Mouse (Mus musculus) thymus, adult 2 months (tissue): ENCODE results near the gene Rhoc. TPM values are rescaled to one million over a fixed set of nuclear protein-coding genes. Genes with fewer than 3 reads are reported as not detected.

Experiments used
- DNase-seq: peaks from one replicate; pipeline ENCODE4 v3.0.0; 2021
- H3K27ac ChIP-seq: fragments of 200-500 bp; 2 replicates; pipeline ENCODE4 v1.5.1; 2012; ENCODE audit warnings: low read length, control low read depth; ENCODE audit not compliant: control insufficient read depth, insufficient read depth
- H3K27me3 ChIP-seq: fragments of 200-500 bp; 2 replicates; pipeline ENCODE4 v1.6.1; 2012; ENCODE audit warnings: mild to moderate bottlenecking, low read length, moderate library complexity, mixed read lengths; ENCODE audit not compliant: control insufficient read depth, insufficient read depth
- H3K36me3 ChIP-seq: fragments of 200-500 bp; 2 replicates; pipeline ENCODE4 v1.6.1; 2012; ENCODE audit warnings: mild to moderate bottlenecking, low read length, moderate library complexity; ENCODE audit not compliant: control insufficient read depth, insufficient read depth
- H3K4me1 ChIP-seq: fragments of 200-500 bp; replicated peaks from 2 replicates; pipeline ENCODE4 v1.6.1; 2012; ENCODE audit warnings: low read length; ENCODE audit not compliant: control insufficient read depth, insufficient read depth
- H3K4me3 ChIP-seq: fragments of 200-500 bp; 2 replicates; pipeline ENCODE4 v1.5.1; 2012; ENCODE audit warnings: mild to moderate bottlenecking, low read length, control low read depth, moderate library complexity; ENCODE audit not compliant: control insufficient read depth, insufficient read depth
- CTCF ChIP-seq: fragments of 200-500 bp; IDR thresholded peaks from 2 replicates; pipeline ENCODE4 v1.5.1; 2012; ENCODE audit warnings: mild to moderate bottlenecking, control low read depth, low read length, moderate library complexity, borderline replicate concordance; ENCODE audit not compliant: control insufficient read depth, poor library complexity, insufficient read depth; ENCODE audit errors: extremely low read depth
- POLR2A ChIP-seq: fragments of 200-500 bp; IDR thresholded peaks from 2 replicates; pipeline ENCODE4 v1.6.1; 2012; ENCODE audit warnings: mild to moderate bottlenecking, low read length, control low read depth, moderate library complexity; ENCODE audit not compliant: control insufficient read depth, poor library complexity, insufficient read depth; ENCODE audit errors: extremely low read depth
- WGBS: fragments of 180-500 bp; shearing (Covaris S2); methylation state at CpG from one replicate; pipeline ENCODE4 v1.1.7; 2018; 5-methylcytosine and 5-hydroxymethylcytosine counted together
- polyA plus RNA-seq: library from polyadenylated mRNA; depleted of rRNA; stranded (reverse); fragments of >200 nt; gene quantifications from 2 replicates; pipeline ENCODE4 v1.2.3, GENCODE M21; 2012; rRNA removed

The Rhoc gene
- polyA plus RNA-seq, 1 experiment = 23.5 TPM

DNA sequence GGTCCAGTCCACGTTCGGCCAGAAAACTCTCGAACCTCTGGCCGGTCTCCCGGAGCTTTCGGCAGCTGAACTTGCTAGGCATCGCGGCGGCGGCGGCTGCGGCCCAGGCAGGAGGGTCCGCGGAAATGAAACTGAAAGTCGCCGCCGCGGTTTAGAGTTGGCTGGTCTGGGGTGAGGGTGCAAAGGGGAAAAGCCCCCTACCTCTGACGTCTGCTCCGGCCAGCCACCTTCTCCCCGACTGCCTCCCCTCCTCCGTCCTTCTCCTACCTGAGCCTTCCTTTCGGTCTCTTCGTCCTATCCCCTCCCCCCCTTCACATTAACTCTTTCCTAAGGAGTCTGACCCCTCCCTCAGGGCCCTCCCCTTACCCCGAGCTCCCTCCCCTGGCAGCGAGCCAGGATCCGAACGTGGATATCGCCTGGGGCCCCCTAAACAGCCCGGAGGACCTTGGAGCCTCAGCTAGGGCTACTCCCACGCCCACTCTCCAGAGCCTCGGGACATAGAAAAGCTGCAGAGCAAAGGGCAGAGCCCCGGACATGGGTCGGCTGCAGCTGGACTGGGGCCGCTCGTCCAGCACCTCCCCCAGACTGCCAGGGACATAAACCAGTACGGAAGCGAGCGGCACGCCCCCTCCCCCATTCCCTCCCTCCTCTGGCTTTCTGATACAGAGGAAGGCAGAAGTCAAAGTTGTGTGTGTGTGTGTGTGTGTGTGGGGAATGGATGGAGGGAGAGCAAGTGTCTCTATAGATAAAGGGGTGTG lies 30.0 kb downstream of the Rhoc start, which contains the start of gene Mov10:
TSS of gene Mov10 (minus strand) at position 573 of the 758 bp plus-strand sequence.
- H3K4me3 ChIP-seq = peak within 1 kb of the TSS; percentile 99
- peak within 1 kb of the TSS; percentile 56; the same call in 1 of the 2 replicates for H3K27ac ChIP-seq
- H3K36me3 ChIP-seq = peaks cover 8% of the 10 kb centered on the region
- WGBS = under 1% methylated on average over 40 of the region's 40 CpGs
- TF ChIP-seq POLR2A (0 out of 2 replicates have a peak, but pooled peaks have one; percentile 17), CTCF (no peak)
- peaks cover 4% of the 10 kb centered on the region; the same call in 1 of the 2 replicates for H3K4me1 ChIP-seq
- H3K27me3 ChIP-seq = no peaks in the 10 kb centered on the region
- DNase-seq = peak; percentile 74

DNA sequence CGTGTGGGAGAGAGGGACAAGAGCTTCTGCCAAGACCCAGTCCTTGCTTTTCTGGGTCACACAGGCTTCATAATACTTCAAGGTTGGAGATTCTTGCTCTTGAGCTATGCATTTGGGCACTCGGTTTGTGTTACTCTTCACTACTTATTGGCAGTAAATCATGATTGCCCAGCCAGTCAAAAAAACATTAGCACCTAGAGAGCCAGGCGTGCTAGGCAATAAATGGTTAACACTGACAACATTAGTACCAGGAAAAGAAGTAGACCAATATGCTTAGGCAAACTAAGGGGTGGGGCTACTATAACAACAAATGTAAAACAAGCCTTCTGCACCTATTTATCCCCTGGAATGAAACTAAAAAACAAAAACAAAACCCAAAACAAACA lies 30.6 kb downstream of the Rhoc start:
- H3K4me1 ChIP-seq = peaks cover 4% of the 10 kb centered on the region; the same call in 1 of the 2 replicates
- peak overlapping the region; percentile 99 for H3K4me3 ChIP-seq
- peaks cover 8% of the 10 kb centered on the region for H3K36me3 ChIP-seq
- WGBS = 13% methylated on average over 3 of the region's 3 CpGs
- DNase-seq = no peak
- H3K27ac ChIP-seq = no peak overlapping the region
- H3K27me3 ChIP-seq = no peaks in the 10 kb centered on the region
- TF ChIP-seq POLR2A = no peak
- no peak for TF ChIP-seq CTCF

DNA sequence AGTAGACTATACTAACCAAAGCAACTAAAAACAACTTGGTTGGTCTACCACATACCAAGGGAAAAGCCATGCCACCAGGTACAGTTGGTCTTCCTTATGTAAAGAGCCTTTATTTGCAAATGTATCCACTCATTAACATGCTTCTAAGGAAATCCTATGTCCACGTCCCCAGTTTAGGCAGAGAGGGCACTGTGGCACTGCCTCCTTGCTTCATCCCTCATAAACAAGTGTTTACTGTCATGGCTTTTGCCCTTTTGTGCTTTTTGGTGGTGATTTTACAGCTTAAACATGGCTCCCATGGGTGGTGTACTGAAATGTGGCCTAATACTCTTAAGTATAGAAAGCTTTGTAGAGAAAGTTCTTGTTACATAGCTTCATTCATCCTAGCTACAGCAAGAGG lies 32.3 kb downstream of the Rhoc start:
- Histone ChIP-seq H3K27ac (no peak overlapping the region), H3K27me3 (no peaks in the 10 kb centered on the region), H3K36me3 (peaks cover 15% of the 10 kb centered on the region), H3K4me1 (peaks cover 4% of the 10 kb centered on the region; the same call in 1 of the 2 replicates), H3K4me3 (no peak overlapping the region)
- no peak for DNase-seq
- TF ChIP-seq CTCF (no peak), POLR2A (no peak)
- 86% methylated on average over 1 of the region's 1 CpGs for WGBS

DNA sequence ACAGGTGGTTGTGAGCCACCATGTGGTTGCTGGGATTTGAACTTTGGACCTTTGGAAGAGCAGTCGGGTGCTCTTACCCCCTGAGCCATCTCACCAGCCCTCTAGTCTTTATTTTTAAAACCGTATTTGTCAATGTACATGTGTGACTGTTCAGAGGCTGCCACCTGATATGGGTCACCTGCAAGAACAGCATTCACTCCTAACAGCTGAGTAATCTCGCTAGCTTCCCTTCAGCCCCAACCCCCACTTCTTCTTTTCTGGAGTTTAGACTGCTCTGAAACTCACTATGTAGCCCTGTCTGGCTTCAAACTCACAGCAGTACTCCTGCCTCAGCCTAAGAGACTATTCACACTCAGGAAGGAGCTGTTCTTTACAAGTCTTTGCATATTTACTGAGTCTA lies 34.2 kb downstream of the Rhoc start:
- Histone ChIP-seq H3K36me3 (peaks cover 34% of the 10 kb centered on the region), H3K4me3 (no peak overlapping the region), H3K27ac (no peak overlapping the region), H3K4me1 (peaks cover 4% of the 10 kb centered on the region; the same call in 1 of the 2 replicates), H3K27me3 (no peaks in the 10 kb centered on the region)
- no peak for DNase-seq
- no peak for TF ChIP-seq POLR2A
- WGBS = 94% methylated on average over 3 of the region's 3 CpGs

DNA sequence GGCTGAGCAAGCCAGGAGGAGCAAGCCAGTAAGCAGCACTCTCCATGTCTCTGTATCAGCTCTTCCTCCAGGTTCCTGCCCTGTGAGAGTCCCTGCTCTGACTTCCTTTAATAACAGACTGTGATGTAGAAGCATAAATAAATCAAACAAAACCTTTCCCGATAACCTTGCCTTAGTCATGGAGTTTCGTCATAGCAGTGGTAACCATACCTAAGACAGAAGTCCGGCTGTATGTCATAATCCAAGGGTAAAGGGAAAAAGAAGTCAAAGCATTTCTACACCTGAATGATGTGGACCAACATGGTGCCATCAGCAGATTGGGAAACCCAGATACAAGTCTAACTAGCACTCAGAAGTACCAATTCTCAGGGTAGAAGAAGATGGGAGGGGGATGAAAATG lies 47.6 kb downstream of the Rhoc start:
- peaks cover 88% of the 10 kb centered on the region for H3K36me3 ChIP-seq
- no peak for DNase-seq

DNA sequence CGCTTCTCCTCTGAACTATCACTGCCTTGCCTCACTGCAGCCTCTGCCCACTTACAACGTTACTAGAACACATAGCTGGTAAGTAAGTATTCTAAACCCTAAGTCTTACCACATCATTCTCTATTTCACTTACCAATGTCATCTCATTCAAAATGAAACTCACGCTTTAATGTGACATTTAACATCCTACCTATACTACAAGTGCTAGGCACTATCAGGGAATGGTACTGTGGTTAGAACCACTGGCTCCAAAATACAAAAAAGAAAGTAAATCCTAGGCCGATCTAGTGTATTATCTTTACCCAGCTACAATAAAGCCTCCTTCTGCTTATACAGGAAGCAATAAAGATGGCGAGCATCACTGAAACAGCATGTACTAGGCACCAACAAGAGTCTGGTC lies 52.9 kb downstream of the Rhoc start:
- H3K27me3 ChIP-seq = no peaks in the 10 kb centered on the region
- H3K36me3 ChIP-seq = peaks cover 70% of the 10 kb centered on the region
- no peaks in the 10 kb centered on the region for H3K4me1 ChIP-seq
- WGBS = 98% methylated on average over 5 of the region's 5 CpGs
- no peak overlapping the region for H3K27ac ChIP-seq
- DNase-seq = no peak
- TF ChIP-seq POLR2A (no peak), CTCF (no peak)
- H3K4me3 ChIP-seq = no peak overlapping the region

More for the DNA sequence above, 47.6 kb downstream of the Rhoc start:
- Histone ChIP-seq H3K27me3 (no peaks in the 10 kb centered on the region), H3K27ac (no peak overlapping the region), H3K4me1 (no peaks in the 10 kb centered on the region), H3K4me3 (no peak overlapping the region)
- no peak for TF ChIP-seq CTCF
- no peak for TF ChIP-seq POLR2A
- 97% methylated on average over 3 of the region's 3 CpGs for WGBS

Other genes starting within 250 kb of the Rhoc start
- gene Slc16a1, start 149.7 kb upstream of the Rhoc start, polyA plus RNA-seq = 54.9 and 80.5 TPM in 2 replicates
- gene Ppm1j, start 7.3 kb upstream of the Rhoc start, polyA plus RNA-seq = 4.6 and 7.4 TPM in 2 replicates
- gene Fam19a3, start 6.5 kb upstream of the Rhoc start, polyA plus RNA-seq = 0.33 and 0.54 TPM in 2 replicates
- 23.9 and 29.8 TPM in 2 replicates for gene Mov10, start 30.2 kb downstream of the Rhoc start, polyA plus RNA-seq
- gene St7l, start 75.6 kb downstream of the Rhoc start, polyA plus RNA-seq = 13.2 and 13.6 TPM in 2 replicates
- gene Capza1, start 76.1 kb downstream of the Rhoc start, polyA plus RNA-seq = 77.9 and 85.7 TPM in 2 replicates
- 0.89 and 1.2 TPM in 2 replicates for gene Wnt2b, start 173.5 kb downstream of the Rhoc start, polyA plus RNA-seq